Mouse (Mus musculus) megakaryocyte, embryonic 14.5 days (primary cell): ENCODE data around the gene Pbx3. TPM values are rescaled to one million over a fixed set of nuclear protein-coding genes. Genes with fewer than 3 reads are reported as not detected.

Experiments
- H3K27me3 ChIP-seq: replicated peaks from 2 replicates; pipeline ENCODE3; 2012; ENCODE audit warnings: inconsistent platforms
- H3K36me3 ChIP-seq: replicated peaks from 2 replicates; pipeline ENCODE3; 2012; ENCODE audit warnings: low read length, inconsistent platforms, mixed read lengths
- H3K4me1 ChIP-seq: 2 replicates; pipeline ENCODE4 v1.6.1; 2012; ENCODE audit warnings: inconsistent platforms
- H3K4me3 ChIP-seq: replicated peaks from 2 replicates; pipeline ENCODE3; 2012; ENCODE audit warnings: moderate library complexity, mild to moderate bottlenecking, inconsistent platforms
- H3K9me3 ChIP-seq: 2 replicates; pipeline ENCODE4 v1.6.1; 2012; ENCODE audit warnings: inconsistent platforms
- FLI1 ChIP-seq: IDR thresholded peaks from 2 replicates; pipeline ENCODE4 v1.6.1; 2012; ENCODE audit warnings: low read length, inconsistent platforms, mixed read lengths
- GATA1 ChIP-seq: IDR thresholded peaks from 3 replicates; pipeline ENCODE4 v1.6.1; 2012; ENCODE audit warnings: mixed read lengths, low read length, inconsistent platforms, borderline replicate concordance
- polyA plus RNA-seq: library from polyadenylated mRNA; stranded (reverse); fragments of >175 nt; gene quantifications from 2 replicates; pipeline ENCODE4 v1.2.3, GENCODE M21; 2012; ENCODE audit warnings: low replicate concordance; ENCODE audit not compliant: insufficient read depth

The Pbx3 gene
- polyA plus RNA-seq, 1 experiment: 8.4 TPM

DNA sequence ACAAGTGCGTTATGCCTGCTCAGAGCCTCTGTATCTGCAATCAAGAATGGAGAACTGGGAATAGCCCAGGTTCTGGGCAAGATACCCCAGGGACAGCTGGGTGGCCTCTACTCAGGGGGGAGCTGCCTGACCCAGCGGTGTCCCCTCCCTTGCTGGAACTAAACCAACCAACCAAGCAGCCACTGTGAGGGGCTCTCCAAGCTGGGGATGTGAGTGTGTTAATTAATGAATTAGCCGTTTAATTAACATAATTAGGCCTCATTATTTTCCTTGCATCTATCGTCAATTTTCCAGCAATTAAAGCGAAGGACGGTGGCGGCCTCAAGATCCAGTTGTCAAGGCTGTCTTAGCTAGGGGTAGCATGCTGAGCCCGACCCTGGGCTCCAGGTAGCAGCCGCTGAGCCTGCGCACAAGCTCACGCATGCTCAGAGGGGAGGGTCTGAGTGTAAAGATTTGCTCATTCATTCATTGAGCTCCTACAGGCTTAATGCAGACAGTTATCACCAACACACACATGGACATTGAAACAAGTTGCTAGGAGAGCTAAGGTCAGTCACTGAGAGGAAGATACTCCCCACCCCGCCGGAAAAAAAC lies 243.2 kb downstream of the Pbx3 start:
- peaks cover 86% of the 10 kb centered on the region for H3K27me3 ChIP-seq
- TF ChIP-seq GATA1: no peak
- TF ChIP-seq FLI1: no peak
- H3K4me3 ChIP-seq: no peak overlapping the region
- peaks cover 7% of the 10 kb centered on the region for H3K9me3 ChIP-seq
- no peaks in the 10 kb centered on the region for H3K36me3 ChIP-seq
- H3K4me1 ChIP-seq: no peaks in the 10 kb centered on the region; the same call in 1 of the 2 replicates

DNA sequence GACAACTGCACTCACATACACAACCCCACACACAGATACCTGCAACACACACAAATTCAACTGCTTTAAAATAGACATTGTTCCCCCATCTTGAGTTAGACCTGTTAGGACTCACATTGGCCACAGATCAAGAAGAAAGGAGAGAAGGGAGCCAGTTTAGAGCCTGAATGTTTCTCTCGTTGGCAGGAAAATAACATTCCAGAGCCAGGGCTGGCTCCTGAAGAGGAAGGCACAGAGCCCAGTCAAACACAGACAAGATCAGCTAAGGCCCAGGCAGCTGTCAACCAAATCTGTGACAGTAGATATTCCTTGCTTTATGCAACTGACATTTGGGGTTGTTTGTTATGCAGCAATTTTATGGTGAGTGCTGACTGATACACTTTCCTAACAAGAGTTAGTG lies 245.1 kb downstream of the Pbx3 start:
- no peak for TF ChIP-seq FLI1
- no peak for TF ChIP-seq GATA1
- H3K4me3 ChIP-seq: no peak overlapping the region
- peaks cover 86% of the 10 kb centered on the region for H3K27me3 ChIP-seq
- H3K36me3 ChIP-seq: no peaks in the 10 kb centered on the region
- no peaks in the 10 kb centered on the region; the same call in 1 of the 2 replicates for H3K4me1 ChIP-seq
- peaks cover 7% of the 10 kb centered on the region for H3K9me3 ChIP-seq

DNA sequence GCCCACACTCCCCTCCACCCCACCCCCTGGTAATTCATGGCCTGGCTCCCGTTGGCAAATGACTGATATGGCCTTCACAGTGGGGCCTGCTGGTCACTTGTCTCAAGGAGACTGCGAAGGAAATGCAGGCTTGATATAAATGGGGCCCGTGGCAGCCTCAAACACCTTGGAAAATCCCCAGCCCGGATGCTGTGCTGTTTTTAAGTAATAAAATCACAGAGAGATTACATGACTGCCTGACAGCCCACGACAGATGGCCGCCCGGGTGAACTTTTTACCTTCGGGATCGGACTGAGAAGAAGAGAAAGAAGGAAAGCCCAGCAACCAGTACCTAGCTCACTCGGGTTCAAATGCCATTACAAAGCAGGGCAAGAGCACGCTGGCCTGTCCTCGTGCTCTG lies 249.0 kb downstream of the Pbx3 start:
- TF ChIP-seq FLI1: no peak
- no peak for TF ChIP-seq GATA1
- H3K9me3 ChIP-seq: peaks cover 7% of the 10 kb centered on the region
- no peak overlapping the region for H3K4me3 ChIP-seq
- H3K4me1 ChIP-seq: no peaks in the 10 kb centered on the region; the same call in 1 of the 2 replicates
- no peaks in the 10 kb centered on the region for H3K36me3 ChIP-seq
- peaks cover 82% of the 10 kb centered on the region for H3K27me3 ChIP-seq

Other genes starting within 250 kb of the Pbx3 start
- gene Mapkap1, start 33.6 kb upstream of the Pbx3 start, polyA plus RNA-seq: 72.5 and 74.6 TPM in 2 replicates